Mouse (Mus musculus): ENCODE measurements around the gene Ilf3. TPM values are rescaled to one million over a fixed set of nuclear protein-coding genes. Genes with fewer than 3 reads are reported as not detected.

Ilf3 gene
- total RNA-seq, 1 experiment, result 159 TPM

GRCm38 (mm10) chr9:21324269-21324668, 43.4 kb upstream of the Ilf3 start:
- H3K27ac ChIP-seq (ENCODE audit: insufficient read depth, low read depth, low read length, poor library complexity, severe bottlenecking), result no peak overlapping the region
- no peak overlapping the region for H3K4me3 ChIP-seq (ENCODE audit: insufficient read depth in 1 of 2, low read depth in 1 of 2, low read length in 2 of 2, poor library complexity in 1 of 2, severe bottlenecking in 1 of 2)
- no peaks in the 10 kb centered on the region for H3K9me3 ChIP-seq (ENCODE audit: control insufficient read depth, insufficient read depth, low read depth, low read length)
- H3K36me3 ChIP-seq (ENCODE audit: control insufficient read depth, insufficient read depth, low read length, poor library complexity, severe bottlenecking), result no peaks in the 10 kb centered on the region
- in situ Hi-C loops (cut with MboI; ENCODE audit: low sequenced_read_pairs in 2 of 2, unreplicated experiment in 2 of 2), result no loop called here
- no peak for DNase-seq (ENCODE audit: low read depth, low spot score)
- no peak for TF ChIP-seq CHD2 (IDR thresholded peaks at IDR 0.05; ENCODE audit: low read depth, low read length)
- no peak for TF ChIP-seq HCFC1 (IDR thresholded peaks at IDR 0.05; ENCODE audit: borderline replicate concordance, insufficient read depth, low read length)
- no peak for TF ChIP-seq ZC3H11A (IDR thresholded peaks at IDR 0.05; ENCODE audit: borderline replicate concordance, low read depth, low read length)
- no peak for TF ChIP-seq ZNF384 (IDR thresholded peaks at IDR 0.05; ENCODE audit: low read depth, low read length)
- no peak for TF ChIP-seq MAFK (IDR thresholded peaks at IDR 0.05; ENCODE audit: insufficient read depth, low read depth, low read length)
- H3K9ac ChIP-seq (ENCODE audit: insufficient read depth, low read depth, low read length, poor library complexity, severe bottlenecking), result no peak overlapping the region
- peaks cover 4 to 13% of the 10 kb centered on the region in 2 experiments for H3K4me1 ChIP-seq (ENCODE audit: control insufficient read depth in 2 of 2, insufficient read depth in 2 of 2, low read length in 2 of 2, poor library complexity in 1 of 2)

DNA sequence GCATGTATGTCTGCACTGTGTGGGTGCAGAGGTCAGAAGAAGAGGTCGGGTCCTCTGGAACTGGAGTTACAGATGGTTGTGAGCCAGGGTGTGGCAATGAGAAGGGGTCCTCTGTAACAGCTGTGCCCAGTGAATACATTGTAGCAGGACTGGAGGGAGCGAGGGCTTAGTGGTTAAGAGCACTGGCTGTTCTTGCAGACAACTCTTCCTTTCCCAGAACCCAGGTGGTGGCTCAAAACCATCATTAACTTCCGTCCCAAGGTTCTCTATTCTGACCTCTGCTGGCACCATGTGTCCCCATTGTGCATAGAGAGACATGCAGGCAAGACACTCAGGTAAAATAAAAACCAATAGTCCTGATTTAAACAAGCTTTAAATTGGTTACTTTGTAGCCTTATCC, 40.1 kb upstream of the Ilf3 start:
- Histone ChIP-seq H3K9ac (ENCODE audit: insufficient read depth, low read depth, low read length, poor library complexity, severe bottlenecking) (no peak overlapping the region), H3K9me3 (ENCODE audit: control insufficient read depth, insufficient read depth, low read depth, low read length) (no peaks in the 10 kb centered on the region), H3K4me1 (ENCODE audit: control insufficient read depth in 2 of 2, insufficient read depth in 2 of 2, low read length in 2 of 2, poor library complexity in 1 of 2) (peaks cover 0 to 7% of the 10 kb centered on the region in 2 experiments; a peak in 2 of 4 replicates), H3K36me3 (ENCODE audit: control insufficient read depth, insufficient read depth, low read length, poor library complexity, severe bottlenecking) (no peaks in the 10 kb centered on the region), H3K4me3 (ENCODE audit: insufficient read depth in 1 of 2, low read depth in 1 of 2, low read length in 2 of 2, poor library complexity in 1 of 2, severe bottlenecking in 1 of 2) (no peak overlapping the region), H3K27ac (ENCODE audit: insufficient read depth, low read depth, low read length, poor library complexity, severe bottlenecking) (no peak overlapping the region)
- no peak for DNase-seq (ENCODE audit: low read depth, low spot score)
- in situ Hi-C loops (cut with MboI; ENCODE audit: low sequenced_read_pairs in 2 of 2, unreplicated experiment in 2 of 2), result no loop called here
- no peak for TF ChIP-seq MAFK (IDR thresholded peaks at IDR 0.05; ENCODE audit: insufficient read depth, low read depth, low read length)
- TF ChIP-seq CHD2 (IDR thresholded peaks at IDR 0.05; ENCODE audit: low read depth, low read length), result no peak
- TF ChIP-seq HCFC1 (IDR thresholded peaks at IDR 0.05; ENCODE audit: borderline replicate concordance, insufficient read depth, low read length), result no peak
- TF ChIP-seq ZNF384 (IDR thresholded peaks at IDR 0.05; ENCODE audit: low read depth, low read length), result no peak
- no peak for TF ChIP-seq ZC3H11A (IDR thresholded peaks at IDR 0.05; ENCODE audit: borderline replicate concordance, low read depth, low read length)

- Histone ChIP-seq H3K9me3 (ENCODE audit: control insufficient read depth, insufficient read depth, low read depth, low read length) (no peaks in the 10 kb centered on the region), H3K27ac (ENCODE audit: insufficient read depth, low read depth, low read length, poor library complexity, severe bottlenecking) (no peak overlapping the region), H3K4me1 (ENCODE audit: control insufficient read depth in 2 of 2, insufficient read depth in 2 of 2, low read length in 2 of 2, poor library complexity in 1 of 2) (peaks cover 0 to 10% of the 10 kb centered on the region in 2 experiments; a peak in 2 of 4 replicates), H3K36me3 (ENCODE audit: control insufficient read depth, insufficient read depth, low read length, poor library complexity, severe bottlenecking) (no peaks in the 10 kb centered on the region), H3K9ac (ENCODE audit: insufficient read depth, low read depth, low read length, poor library complexity, severe bottlenecking) (no peak overlapping the region), H3K4me3 (ENCODE audit: insufficient read depth in 1 of 2, low read depth in 1 of 2, low read length in 2 of 2, poor library complexity in 1 of 2, severe bottlenecking in 1 of 2) (no peak overlapping the region)
- in situ Hi-C loops (cut with MboI; ENCODE audit: low sequenced_read_pairs in 2 of 2, unreplicated experiment in 2 of 2), result no loop called here
- DNase-seq (ENCODE audit: low read depth, low spot score), result no peak
- no peak for TF ChIP-seq CHD2 (IDR thresholded peaks at IDR 0.05; ENCODE audit: low read depth, low read length)
- TF ChIP-seq ZNF384 (IDR thresholded peaks at IDR 0.05; ENCODE audit: low read depth, low read length), result no peak
- TF ChIP-seq HCFC1 (IDR thresholded peaks at IDR 0.05; ENCODE audit: borderline replicate concordance, insufficient read depth, low read length), result no peak
- TF ChIP-seq MAFK (IDR thresholded peaks at IDR 0.05; ENCODE audit: insufficient read depth, low read depth, low read length), result no peak
- TF ChIP-seq ZC3H11A (IDR thresholded peaks at IDR 0.05; ENCODE audit: borderline replicate concordance, low read depth, low read length), result no peak
Observed at GRCm38 (mm10) chr9:21328041-21328440, 39.6 kb upstream of the Ilf3 start.

GRCm38 (mm10) chr9:21329041-21329440, 38.6 kb upstream of the Ilf3 start:
- Histone ChIP-seq H3K36me3 (ENCODE audit: control insufficient read depth, insufficient read depth, low read length, poor library complexity, severe bottlenecking) (no peaks in the 10 kb centered on the region), H3K4me3 (ENCODE audit: insufficient read depth in 1 of 2, low read depth in 1 of 2, low read length in 2 of 2, poor library complexity in 1 of 2, severe bottlenecking in 1 of 2) (no peak overlapping the region), H3K9ac (ENCODE audit: insufficient read depth, low read depth, low read length, poor library complexity, severe bottlenecking) (no peak overlapping the region), H3K27ac (ENCODE audit: insufficient read depth, low read depth, low read length, poor library complexity, severe bottlenecking) (no peak overlapping the region), H3K4me1 (ENCODE audit: control insufficient read depth in 2 of 2, insufficient read depth in 2 of 2, low read length in 2 of 2, poor library complexity in 1 of 2) (peaks cover 0 to 12% of the 10 kb centered on the region in 2 experiments; a peak in 2 of 4 replicates), H3K9me3 (ENCODE audit: control insufficient read depth, insufficient read depth, low read depth, low read length) (no peaks in the 10 kb centered on the region)
- in situ Hi-C loops (cut with MboI; ENCODE audit: low sequenced_read_pairs in 2 of 2, unreplicated experiment in 2 of 2), result no loop called here
- no peak for TF ChIP-seq ZNF384 (IDR thresholded peaks at IDR 0.05; ENCODE audit: low read depth, low read length)
- TF ChIP-seq MAFK (IDR thresholded peaks at IDR 0.05; ENCODE audit: insufficient read depth, low read depth, low read length), result no peak
- TF ChIP-seq ZC3H11A (IDR thresholded peaks at IDR 0.05; ENCODE audit: borderline replicate concordance, low read depth, low read length), result no peak
- no peak for TF ChIP-seq CHD2 (IDR thresholded peaks at IDR 0.05; ENCODE audit: low read depth, low read length)
- TF ChIP-seq HCFC1 (IDR thresholded peaks at IDR 0.05; ENCODE audit: borderline replicate concordance, insufficient read depth, low read length), result no peak
- DNase-seq (ENCODE audit: low read depth, low spot score), result no peak
